Comparison of ENCODE assay signal across 7 mouse cellular contexts in genomic region chr2:145901861-145902260, GRCm38 (mm10). TPM values are rescaled to one million over a fixed set of nuclear protein-coding genes. Genes with fewer than 3 reads are reported as not detected.
DNase-seq lines count a peak whose midpoint lies in the region; ATAC-seq lines count a peak whose summit lies in the region.

Gene Naa20 (plus strand): TSS chr2:145902099.

- H3K36me3 ChIP-seq in forebrain, embryonic 12.5 days (replicated peaks), result 0 out of 2 replicates have a peak, but pooled peaks cover 1% of the 10 kb centered on the region
- 0 out of 2 replicates have a peak, but pooled peaks cover 1% of the 10 kb centered on the region for H3K36me3 ChIP-seq in limb, embryonic 15.5 days
- H3K36me3 ChIP-seq in stomach, embryonic 15.5 days, result no peaks in the 10 kb centered on the region

- DNase-seq in urinary bladder, adult 2 months (ENCODE audit: low spot score), result no peak
- no peak for DNase-seq in urinary bladder, postnatal 4 days (ENCODE audit: low spot score in 2 of 2)
- no peak for DNase-seq in heart, postnatal 4 days
- no peak for DNase-seq in kidney, postnatal 10 days

- H3K4me2 ChIP-seq in forebrain, embryonic 12.5 days, result peak within 1 kb of the TSS; percentile 64
- peak within 1 kb of the TSS; percentile 53 for H3K4me2 ChIP-seq in limb, embryonic 15.5 days
- peak within 1 kb of the TSS; percentile 55 for H3K4me2 ChIP-seq in stomach, embryonic 15.5 days

- H3K27ac ChIP-seq in forebrain, embryonic 12.5 days, result no peak within 1 kb of the TSS
- H3K27ac ChIP-seq in limb, embryonic 15.5 days, result peak within 1 kb of the TSS; percentile 40; the same call in 1 of the 2 replicates
- no peak within 1 kb of the TSS for H3K27ac ChIP-seq in stomach, embryonic 15.5 days

- ATAC-seq in forebrain, embryonic 12.5 days (ENCODE audit: low FRiP score), result no peak
- ATAC-seq in limb, embryonic 15.5 days (ENCODE audit: insufficient number of reproducible peaks, low FRiP score, low TSS enrichment, low read depth), result no peak
- no peak for ATAC-seq in stomach, embryonic 15.5 days (ENCODE audit: insufficient read depth, low FRiP score, low read depth)

- H3K9me3 ChIP-seq in forebrain, embryonic 12.5 days, result no peaks in the 10 kb centered on the region
- H3K9me3 ChIP-seq in limb, embryonic 15.5 days, result no peaks in the 10 kb centered on the region
- no peaks in the 10 kb centered on the region for H3K9me3 ChIP-seq in stomach, embryonic 15.5 days

- peak within 1 kb of the TSS; percentile 93 for H3K9ac ChIP-seq in forebrain, embryonic 12.5 days
- no peak within 1 kb of the TSS for H3K9ac ChIP-seq in limb, embryonic 15.5 days
- no peak within 1 kb of the TSS for H3K9ac ChIP-seq in stomach, embryonic 15.5 days

- peak within 1 kb of the TSS; percentile 99 for H3K4me3 ChIP-seq in forebrain, embryonic 12.5 days (replicated peaks)
- peak within 1 kb of the TSS; percentile 98 for H3K4me3 ChIP-seq in limb, embryonic 15.5 days
- peak within 1 kb of the TSS; percentile 95 for H3K4me3 ChIP-seq in stomach, embryonic 15.5 days (replicated peaks)

- 86% methylated on average over 6 of the region's 6 CpGs for WGBS in forebrain, embryonic 12.5 days
- WGBS in limb, embryonic 15.5 days, result 84% methylated on average over 6 of the region's 6 CpGs
- 84% methylated on average over 6 of the region's 6 CpGs for WGBS in stomach, embryonic 15.5 days

- peaks cover 21% of the 10 kb centered on the region for H3K4me1 ChIP-seq in forebrain, embryonic 12.5 days
- H3K4me1 ChIP-seq in limb, embryonic 15.5 days, result peaks cover 16% of the 10 kb centered on the region
- peaks cover 16% of the 10 kb centered on the region for H3K4me1 ChIP-seq in stomach, embryonic 15.5 days

- H3K27me3 ChIP-seq in forebrain, embryonic 12.5 days, result no peaks in the 10 kb centered on the region
- no peaks in the 10 kb centered on the region for H3K27me3 ChIP-seq in limb, embryonic 15.5 days
- no peaks in the 10 kb centered on the region for H3K27me3 ChIP-seq in stomach, embryonic 15.5 days (replicated peaks)

RNA-seq across cellular contexts. Expression of gene Naa20, which starts in this region (rescaled TPM):
- polyA plus RNA-seq in urinary bladder, adult 2 months (2012; rRNA removed), result 61.3 and 78.9 TPM in 2 replicates
- 124 and 132 TPM in 2 replicates for polyA plus RNA-seq in forebrain, embryonic 12.5 days (2016; fragmentation: Nextera tagmentation; extraction: Ambion mirVana)
- 100 to 1,000 TPM; 120 to 123 TPM for total RNA-seq in heart, postnatal 4 days (2021)
- polyA plus RNA-seq in limb, embryonic 15.5 days (2015; fragmentation: Nextera tagmentation; extraction: Ambion mirVana), result 161 and 163 TPM in 2 replicates
- 153 and 164 TPM in 2 replicates for polyA plus RNA-seq in stomach, embryonic 15.5 days (2015; fragmentation: Nextera tagmentation; extraction: Ambion mirVana)
